Mouse (Mus musculus) hindbrain, embryonic 16.5 days (tissue): ENCODE data around the gene Tor4a. TPM values are rescaled to one million over a fixed set of nuclear protein-coding genes. Genes with fewer than 3 reads are reported as not detected.
A peak's percentile ranks its signal among the peaks of the same experiment; 100 is the strongest.

ENCODE experiments used
- ATAC-seq: fragments of 200-750 bp; cut with Nextera tagmentation; 2 replicates; pipeline ENCODE4 v1.8.0; 2017; ENCODE audit warnings: moderate TSS enrichment, moderate library complexity
- H3K27ac ChIP-seq: fragments of 300-500 bp; sonication (generic); 2 replicates; pipeline ENCODE4 v1.5.1; 2014; ENCODE audit warnings: low read depth, mild to moderate bottlenecking, control low read depth, low read length, moderate library complexity
- H3K27me3 ChIP-seq: fragments of 300-500 bp; sonication (generic); replicated peaks from 2 replicates; pipeline ENCODE4 v1.6.1; 2014; ENCODE audit warnings: low read length; ENCODE audit not compliant: control insufficient read depth, insufficient read depth
- H3K36me3 ChIP-seq: fragments of 300-500 bp; sonication (generic); 2 replicates; pipeline ENCODE4 v1.6.1; 2014; ENCODE audit warnings: mild to moderate bottlenecking, low read length, moderate library complexity, mixed read lengths; ENCODE audit not compliant: control insufficient read depth, insufficient read depth
- H3K4me1 ChIP-seq: fragments of 300-500 bp; sonication (generic); 2 replicates; pipeline ENCODE4 v1.6.1; 2014; ENCODE audit warnings: low read depth, low read length; ENCODE audit not compliant: control insufficient read depth, insufficient read depth
- H3K4me2 ChIP-seq: fragments of 300-500 bp; sonication (generic); 2 replicates; pipeline ENCODE4 v1.6.1; 2014; ENCODE audit warnings: mild to moderate bottlenecking, low read length, control low read depth, moderate library complexity
- H3K4me3 ChIP-seq: fragments of 300-500 bp; sonication (generic); 2 replicates; pipeline ENCODE4 v1.5.1; 2014; ENCODE audit warnings: mild to moderate bottlenecking, low read length, control low read depth, moderate library complexity
- H3K9ac ChIP-seq: fragments of 300-500 bp; sonication (generic); 2 replicates; pipeline ENCODE4 v1.6.1; 2014; ENCODE audit warnings: low read depth, mild to moderate bottlenecking, control low read depth, low read length, moderate library complexity
- H3K9me3 ChIP-seq: fragments of 300-500 bp; sonication (generic); 2 replicates; pipeline ENCODE4 v1.6.1; 2014; ENCODE audit warnings: mild to moderate bottlenecking, low read length, moderate library complexity; ENCODE audit not compliant: control insufficient read depth
- WGBS: fragments of 180-500 bp; shearing (Covaris S2); extraction: QIAGEN DNeasy Blood & Tissue Kit; methylation state at CpG from one replicate; pipeline ENCODE4 v1.1.7; 2014; 5-methylcytosine and 5-hydroxymethylcytosine counted together
- polyA plus RNA-seq: library from polyadenylated mRNA; unstranded; fragments of >200 nt; fragmentation: Nextera tagmentation; extraction: Ambion mirVana; gene quantifications from 2 replicates; pipeline ENCODE4 v1.2.1, GENCODE M21; 2015

Tor4a gene
- polyA plus RNA-seq, 1 experiment from 2014 or later, result 2.1 TPM

DNA sequence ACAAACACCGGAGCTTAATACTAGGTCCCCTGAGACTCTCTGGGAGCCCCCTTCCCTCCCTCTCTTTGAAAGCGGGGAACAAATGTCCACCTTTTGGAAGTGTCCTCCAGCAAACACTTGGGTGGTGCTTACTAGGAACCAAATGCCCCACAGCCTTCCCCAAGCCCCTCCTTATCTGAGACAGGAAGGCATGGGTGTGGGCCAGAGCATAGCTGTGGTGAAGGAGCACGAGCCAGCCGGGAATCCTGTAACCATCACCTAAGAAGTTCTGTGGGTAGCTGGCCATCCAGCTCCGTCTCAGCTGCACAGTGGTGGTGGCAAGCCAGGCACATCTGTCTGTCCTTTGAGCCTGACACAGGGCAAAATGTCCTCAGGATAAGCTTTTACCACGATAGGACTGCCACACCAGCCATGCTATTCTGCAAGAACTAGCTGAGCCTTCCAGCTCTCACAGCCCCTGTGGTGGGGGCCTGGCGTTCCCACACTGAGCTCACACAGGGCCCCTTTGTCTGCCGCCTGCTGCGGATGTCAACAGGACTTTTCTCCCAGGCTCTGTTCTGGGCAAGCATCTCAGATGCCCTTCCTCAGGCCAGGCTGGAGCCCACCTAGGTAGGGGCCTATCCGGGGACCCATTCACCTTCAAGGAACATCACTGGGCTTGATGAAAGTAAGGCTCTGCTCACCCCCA, 18.3 kb downstream of the Tor4a start:
- H3K36me3 ChIP-seq, result no peaks in the 10 kb centered on the region
- H3K9me3 ChIP-seq, result no peaks in the 10 kb centered on the region
- H3K27me3 ChIP-seq, result no peaks in the 10 kb centered on the region
- no peak overlapping the region for H3K4me3 ChIP-seq
- 13% methylated on average over 10 of the region's 10 CpGs for whole genome bisulfite sequencing
- ATAC-seq, result peak; percentile 6; the same call in 1 of the 2 replicates
- H3K4me2 ChIP-seq, result peak overlapping the region; percentile 16
- H3K27ac ChIP-seq, result peak overlapping the region; percentile 77
- H3K4me1 ChIP-seq, result peaks cover 26% of the 10 kb centered on the region
- no peak overlapping the region for H3K9ac ChIP-seq

- peak overlapping the region; percentile 77 for H3K27ac ChIP-seq
- H3K4me2 ChIP-seq, result peak overlapping the region; percentile 33
- no peak overlapping the region for H3K9ac ChIP-seq
- no peaks in the 10 kb centered on the region for H3K9me3 ChIP-seq
- H3K36me3 ChIP-seq, result no peaks in the 10 kb centered on the region
- peak; percentile 51 for ATAC-seq
- H3K4me1 ChIP-seq, result peaks cover 26% of the 10 kb centered on the region
- WGBS, result 2% methylated on average over 6 of the region's 6 CpGs
- H3K4me3 ChIP-seq, result 0 out of 2 replicates have a peak overlapping the region, but pooled peaks have one; percentile 2
- H3K27me3 ChIP-seq, result no peaks in the 10 kb centered on the region
These were observed 19.0 kb downstream of the Tor4a start for GRCm38 (mm10) chr2:25177685-25178084.

DNA sequence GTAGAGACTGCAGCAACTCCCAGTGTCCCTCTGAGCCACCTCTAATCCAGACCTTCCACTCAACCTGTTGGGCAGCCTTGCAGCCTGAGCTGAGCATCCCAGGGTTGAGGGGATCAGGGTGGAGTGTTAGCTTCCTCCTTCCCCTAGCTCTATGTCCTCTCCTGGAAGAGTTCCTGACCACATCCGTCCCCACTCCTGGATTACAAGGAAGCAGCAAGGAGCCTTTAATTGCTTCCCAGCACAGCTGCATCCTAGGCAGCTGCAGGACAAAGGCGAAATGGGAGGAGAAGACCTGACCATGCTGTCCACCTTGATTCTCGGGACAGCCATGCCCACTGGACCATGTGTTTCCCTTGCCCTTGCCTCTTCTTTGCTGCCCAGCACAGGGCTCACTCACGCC, 19.6 kb downstream of the Tor4a start:
- Histone ChIP-seq H3K9me3 (no peaks in the 10 kb centered on the region), H3K4me3 (no peak overlapping the region), H3K27ac (peak overlapping the region; percentile 77), H3K36me3 (no peaks in the 10 kb centered on the region), H3K4me2 (peak overlapping the region; percentile 33), H3K9ac (no peak overlapping the region), H3K27me3 (no peaks in the 10 kb centered on the region), H3K4me1 (peaks cover 22% of the 10 kb centered on the region)
- no peak for ATAC-seq
- WGBS, result 42% methylated on average over 4 of the region's 4 CpGs

- H3K36me3 ChIP-seq, result no peaks in the 10 kb centered on the region
- 62% methylated on average over 6 of the region's 6 CpGs for WGBS
- no peak overlapping the region for H3K4me3 ChIP-seq
- H3K27me3 ChIP-seq, result no peaks in the 10 kb centered on the region
- no peak for ATAC-seq
- H3K4me2 ChIP-seq, result peak overlapping the region; percentile 33
- peaks cover 21% of the 10 kb centered on the region for H3K4me1 ChIP-seq
- peak overlapping the region; percentile 1; the same call in 1 of the 2 replicates for H3K9ac ChIP-seq
- no peaks in the 10 kb centered on the region for H3K9me3 ChIP-seq
- peak overlapping the region; percentile 77 for H3K27ac ChIP-seq
These were observed 20.1 kb downstream of the Tor4a start for GRCm38 (mm10) chr2:25176573-25176972.

DNA sequence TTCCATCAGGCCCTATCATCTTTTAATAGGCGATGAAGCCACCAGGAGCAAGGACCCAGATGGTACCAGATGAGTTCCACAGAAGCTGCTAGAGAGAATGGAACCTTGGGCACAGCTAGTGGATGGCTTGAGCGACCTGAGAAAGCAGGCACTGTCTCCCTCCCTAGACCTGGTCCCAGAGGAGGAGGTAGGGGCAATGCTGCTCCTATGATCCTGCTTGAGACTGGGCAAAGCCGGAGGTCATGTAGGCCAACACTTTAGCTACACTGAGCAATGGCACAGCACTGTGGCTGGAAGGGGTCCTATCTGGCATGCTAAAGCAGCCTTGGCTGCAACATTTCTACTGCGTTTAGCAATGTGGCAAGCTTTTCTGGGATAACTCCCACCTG, 21.0 kb downstream of the Tor4a start:
- Histone ChIP-seq H3K9ac (no peak overlapping the region), H3K4me2 (no peak overlapping the region), H3K27me3 (no peaks in the 10 kb centered on the region), H3K27ac (no peak overlapping the region; the same call in 1 of the 2 replicates), H3K4me3 (no peak overlapping the region), H3K36me3 (no peaks in the 10 kb centered on the region), H3K4me1 (peaks cover 21% of the 10 kb centered on the region), H3K9me3 (no peaks in the 10 kb centered on the region)
- WGBS, result 81% methylated on average over 4 of the region's 4 CpGs
- no peak for ATAC-seq

DNA sequence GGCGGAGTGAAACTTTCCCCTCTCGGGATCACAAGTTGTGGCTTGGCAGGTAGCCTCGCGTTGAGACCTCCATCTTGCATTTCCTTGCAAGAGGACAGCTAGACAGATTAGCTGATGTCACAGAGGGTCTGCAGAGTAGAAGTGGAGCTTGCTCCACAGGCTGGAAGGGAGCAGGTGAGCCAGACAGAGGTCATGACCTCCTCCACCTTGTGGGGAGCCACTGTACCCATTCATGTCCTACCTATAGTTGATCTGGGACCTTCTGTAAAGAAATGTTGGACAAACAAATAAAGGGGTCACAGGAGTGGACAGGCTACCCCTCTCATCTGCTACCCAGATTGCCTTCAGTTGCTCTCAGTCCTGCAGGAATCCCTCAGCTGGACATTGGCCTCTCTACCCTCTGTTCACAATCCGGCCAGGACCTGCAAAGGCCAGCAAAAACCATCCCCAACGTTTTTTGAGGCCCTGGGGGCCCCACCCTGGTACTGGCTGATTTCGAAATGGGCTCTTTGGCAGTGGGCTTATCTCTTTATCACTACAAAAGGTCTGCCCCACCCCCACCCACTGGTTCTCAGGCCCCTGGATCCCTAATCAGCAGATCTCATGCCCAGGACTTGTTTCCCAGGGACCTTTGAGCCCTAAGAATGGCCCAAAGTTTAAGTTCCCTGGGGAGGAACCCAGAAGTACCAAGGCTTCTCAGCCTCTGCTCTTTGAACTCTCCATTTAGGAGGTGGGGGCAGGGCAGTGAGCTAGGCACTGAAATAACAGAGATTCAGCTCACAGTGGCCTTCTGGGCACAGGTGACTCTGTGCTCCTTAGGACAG, 21.6 kb downstream of the Tor4a start:
- ATAC-seq, result no peak
- Histone ChIP-seq H3K36me3 (no peaks in the 10 kb centered on the region), H3K9ac (no peak overlapping the region), H3K9me3 (no peaks in the 10 kb centered on the region), H3K4me1 (peaks cover 19% of the 10 kb centered on the region), H3K4me2 (no peak overlapping the region), H3K27ac (no peak overlapping the region), H3K27me3 (no peaks in the 10 kb centered on the region), H3K4me3 (no peak overlapping the region)
- 62% methylated on average over 7 of the region's 7 CpGs for WGBS

GRCm38 (mm10) chr2:25173821-25174220, 22.9 kb downstream of the Tor4a start:
- Histone ChIP-seq H3K9me3 (no peaks in the 10 kb centered on the region), H3K4me2 (no peak overlapping the region), H3K9ac (no peak overlapping the region), H3K4me1 (peaks cover 18% of the 10 kb centered on the region), H3K27me3 (no peaks in the 10 kb centered on the region), H3K4me3 (no peak overlapping the region), H3K36me3 (no peaks in the 10 kb centered on the region), H3K27ac (no peak overlapping the region)
- ATAC-seq, result no peak
- 98% methylated on average over 4 of the region's 4 CpGs for WGBS

DNA sequence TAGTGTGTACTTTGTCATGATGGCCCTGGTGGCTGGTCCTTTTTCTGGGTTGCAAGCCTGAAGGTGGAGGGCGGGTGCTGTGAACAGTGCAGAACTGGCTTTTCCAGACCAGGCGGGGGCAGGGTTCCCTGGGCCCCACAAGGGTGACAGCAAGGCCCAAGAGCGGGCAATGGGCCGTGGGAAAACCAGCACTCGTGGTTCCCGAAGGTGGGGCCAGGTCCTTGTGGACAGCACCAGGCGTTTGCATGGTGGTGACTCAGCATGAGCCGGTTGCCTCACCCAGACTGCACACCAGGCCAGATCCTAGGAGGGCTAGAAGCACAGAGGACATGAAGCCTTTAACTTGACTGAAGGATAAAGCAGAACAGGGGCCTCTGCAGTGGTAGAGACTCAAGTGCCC, 24.1 kb downstream of the Tor4a start:
- no peaks in the 10 kb centered on the region for H3K36me3 ChIP-seq
- H3K27me3 ChIP-seq, result no peaks in the 10 kb centered on the region
- H3K4me3 ChIP-seq, result no peak overlapping the region
- H3K9me3 ChIP-seq, result no peaks in the 10 kb centered on the region
- no peak overlapping the region for H3K27ac ChIP-seq
- 78% methylated on average over 8 of the region's 8 CpGs for WGBS
- ATAC-seq, result no peak
- no peak overlapping the region for H3K9ac ChIP-seq
- H3K4me1 ChIP-seq, result peaks cover 18% of the 10 kb centered on the region
- H3K4me2 ChIP-seq, result no peak overlapping the region

DNA sequence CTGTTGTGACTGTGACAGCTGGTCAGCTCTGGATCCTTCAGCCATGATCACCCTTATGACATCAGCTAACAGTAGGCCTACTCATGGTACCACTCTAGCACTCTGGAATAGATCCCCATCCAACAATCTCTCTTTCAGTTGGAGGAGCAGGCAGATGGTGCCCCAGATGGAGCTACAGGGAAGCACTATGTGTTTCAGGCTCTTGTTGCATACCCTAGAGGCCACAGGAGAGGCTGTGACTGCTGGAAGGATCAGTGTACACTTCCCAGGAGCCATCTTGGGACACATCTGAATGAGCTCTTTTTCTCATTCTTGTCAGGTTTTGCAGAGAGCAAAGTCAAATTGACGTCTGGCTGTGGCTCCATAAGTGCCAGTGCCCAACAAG, 24.9 kb downstream of the Tor4a start:
- Histone ChIP-seq H3K9ac (no peak overlapping the region), H3K4me2 (no peak overlapping the region), H3K4me3 (no peak overlapping the region), H3K27ac (no peak overlapping the region), H3K36me3 (no peaks in the 10 kb centered on the region), H3K27me3 (no peaks in the 10 kb centered on the region), H3K4me1 (peaks cover 14% of the 10 kb centered on the region), H3K9me3 (no peaks in the 10 kb centered on the region)
- WGBS, result 29% methylated on average over 1 of the region's 1 CpGs
- ATAC-seq, result no peak
